Mouse (Mus musculus): Measurements from ENCODE around the gene Rnf224.

- no peak for TF ChIP-seq CTCF (IDR thresholded peaks at IDR 0.05; ENCODE audit: low read depth)
- TF ChIP-seq EP300 (optimal IDR thresholded peaks at IDR 0.05), result no peak
Measured at GRCm38 (mm10) chr2:25184496-25184895, 52.1 kb downstream of the Rnf224 start.

Measured in stomach, postnatal 0 days (tissue).